Comparison of ENCODE assay signal across 9 mouse cellular contexts in the genomic region with DNA sequence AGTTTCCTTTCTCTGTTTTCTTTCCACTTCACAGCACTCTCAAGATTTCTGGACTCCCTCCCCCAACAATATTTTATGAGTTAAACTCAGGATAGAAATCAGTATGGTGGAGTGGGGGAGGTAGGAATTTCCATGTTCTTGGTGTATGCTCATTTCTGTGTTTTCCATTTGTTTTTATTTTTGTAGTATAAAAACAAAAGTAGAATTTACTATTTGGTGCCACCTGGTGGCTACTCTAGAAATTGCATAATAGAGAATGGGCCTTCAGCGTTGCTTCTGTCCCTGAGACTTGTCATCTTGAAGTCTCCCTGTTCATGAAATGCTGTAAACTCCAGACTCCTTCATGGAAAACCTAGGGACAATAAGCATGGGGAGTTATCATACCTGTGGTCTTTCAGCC. TPM values are rescaled to one million over a fixed set of nuclear protein-coding genes. Genes with fewer than 3 reads are reported as not detected.
A peak's percentile ranks its signal among the peaks of the same experiment; 100 is the strongest.
DNase-seq lines count a peak whose midpoint lies in the region; ATAC-seq and TF ChIP-seq lines count a peak whose summit lies in the region.
"Had no signal": no experiment of that assay in that cellular context is flagged by ENCODE, and none has a peak within 500 bp of the region (broad histone marks: within the 10 kb centered on the region; RNA-seq: fewer than 3 reads in every experiment).

No protein-coding gene starts in this region.

- no peak overlapping the region for H3K9ac ChIP-seq in kidney, embryonic 15.5 days
- no peak overlapping the region for H3K9ac ChIP-seq in CH12.LX (ENCODE audit: insufficient read depth, low read depth)
- H3K9ac ChIP-seq: limb, embryonic 15.5 days; stomach, embryonic 15.5 days had no signal

- TF ChIP-seq RAD21 in CH12.LX (IDR thresholded peaks at IDR 0.05; ENCODE audit: low read depth, low read length): peak; percentile 42

- in situ Hi-C loops in CH12.LX (cut with MboI; ENCODE audit: low pct_ligation_motif_present, low pct_unique_long_range_greater_than_20kb, low sequenced_read_pairs): no loop called here

- TF ChIP-seq CTCF in CH12.LX (conservative IDR thresholded peaks at IDR 0.05 in 1 of 2, IDR thresholded peaks at IDR 0.05 in 1 of 2; ENCODE audit: low read depth in 2 of 2, low read length in 2 of 2): peak in 1 of 2 experiments; percentile 64; a peak in 3 of 4 replicates
- peak; percentile 19; the same call in 1 of the 2 replicates for TF ChIP-seq CTCF in cortical plate, adult 2 months (IDR thresholded peaks at IDR 0.05; ENCODE audit: extremely low read depth, insufficient read depth, low read length)

- H3K27ac ChIP-seq in kidney, embryonic 15.5 days: no peak overlapping the region
- no peak overlapping the region for H3K27ac ChIP-seq in CH12.LX (ENCODE audit: insufficient read depth, low read depth)
- H3K27ac ChIP-seq in cortical plate, adult 2 months (ENCODE audit: insufficient read depth, low read length): no peak overlapping the region
- H3K27ac ChIP-seq: limb, embryonic 15.5 days; stomach, embryonic 15.5 days had no signal

- H3K27me3 ChIP-seq in kidney, embryonic 15.5 days: no peaks in the 10 kb centered on the region
- H3K27me3 ChIP-seq in CH12.LX (replicated peaks): no peaks in the 10 kb centered on the region
- H3K27me3 ChIP-seq: limb, embryonic 15.5 days; stomach, embryonic 15.5 days had no signal

- ATAC-seq in kidney, embryonic 15.5 days (replicated peaks; ENCODE audit: low FRiP score): no peak

- DNase-seq in kidney, postnatal 14 days: peak; percentile 12
- DNase-seq in 3T3-L1 (ENCODE audit: low read depth, low spot score): peak; percentile 57
- DNase-seq in CH12.LX (ENCODE audit: extremely low read depth): peak; percentile 49
- peak; percentile 17 for DNase-seq in lung, postnatal 36 days
- no peak for DNase-seq in urinary bladder, adult 2 months (ENCODE audit: low spot score)

- H3K4me1 ChIP-seq in kidney, embryonic 15.5 days: no peaks in the 10 kb centered on the region
- peaks cover 0 to 5% of the 10 kb centered on the region in 2 experiments; a peak in 1 of 4 replicates for H3K4me1 ChIP-seq in CH12.LX (ENCODE audit: control insufficient read depth in 1 of 2, insufficient read depth in 2 of 2)
- H3K4me1 ChIP-seq in cortical plate, adult 2 months (ENCODE audit: control insufficient read depth, insufficient read depth, low read length): no peaks in the 10 kb centered on the region
- H3K4me1 ChIP-seq: limb, embryonic 15.5 days; stomach, embryonic 15.5 days had no signal

- no peaks in the 10 kb centered on the region for H3K9me3 ChIP-seq in kidney, embryonic 15.5 days (replicated peaks)
- H3K9me3 ChIP-seq in CH12.LX (replicated peaks; ENCODE audit: low read length): no peaks in the 10 kb centered on the region
- H3K9me3 ChIP-seq: limb, embryonic 15.5 days; stomach, embryonic 15.5 days had no signal

- no peaks in the 10 kb centered on the region for H3K36me3 ChIP-seq in kidney, embryonic 15.5 days
- H3K36me3 ChIP-seq in CH12.LX (replicated peaks in 1 of 2; ENCODE audit: control insufficient read depth in 1 of 2, insufficient read depth in 1 of 2, low read length in 1 of 2): no peaks in the 10 kb centered on the region
- H3K36me3 ChIP-seq: limb, embryonic 15.5 days; stomach, embryonic 15.5 days had no signal

- dilution Hi-C loops in CH12.LX (cut with MboI; ENCODE audit: extremely low pct_ligation_motif_present, extremely low pct_unique_long_range_greater_than_20kb, low sequenced_read_pairs): no loop called here

- no peak for TF ChIP-seq POLR2A in CH12.LX (IDR thresholded peaks at IDR 0.05; ENCODE audit: low read depth, low read length)
- no peak for TF ChIP-seq POLR2A in cortical plate, adult 2 months (IDR thresholded peaks at IDR 0.05; ENCODE audit: extremely low read depth, insufficient read depth, low read length)

- 10% methylated on average over 1 of the region's 1 CpGs for WGBS in kidney, embryonic 15.5 days

- H3K79me2 ChIP-seq in CH12.LX (replicated peaks; ENCODE audit: control insufficient read depth, extremely low read depth, insufficient read depth, poor library complexity, severe bottlenecking): no peaks in the 10 kb centered on the region

- no peak for TF ChIP-seq EP300 in CH12.LX (IDR thresholded peaks at IDR 0.05; ENCODE audit: low read length)

- H3K4me2 ChIP-seq in kidney, embryonic 15.5 days: no peak overlapping the region
- H3K4me2 ChIP-seq in CH12.LX (ENCODE audit: insufficient read depth, low read depth, poor library complexity, severe bottlenecking): no peak overlapping the region
- H3K4me2 ChIP-seq: limb, embryonic 15.5 days; stomach, embryonic 15.5 days had no signal

- no peak overlapping the region for H3K4me3 ChIP-seq in kidney, embryonic 15.5 days (replicated peaks)
- H3K4me3 ChIP-seq in CH12.LX (replicated peaks in 1 of 3; ENCODE audit: low read depth in 2 of 3, low read length in 2 of 3, poor library complexity in 1 of 3): no peak overlapping the region
- H3K4me3 ChIP-seq in cortical plate, adult 2 months (ENCODE audit: insufficient read depth, low read length): no peak overlapping the region
- H3K4me3 ChIP-seq: limb, embryonic 15.5 days; stomach, embryonic 15.5 days had no signal

TF ChIP-seq in CH12.LX, 34 proteins besides CTCF, POLR2A, EP300 and RAD21:
- TF ChIP-seq SMC3 (IDR thresholded peaks at IDR 0.05; ENCODE audit: low read depth, low read length) (peak; percentile 60), CHD1 (IDR thresholded peaks at IDR 0.05; ENCODE audit: low read depth, low read length) (no peak)

RNA-seq across cellular contexts. Expression of gene Synpr, which starts 47.7 kb away (rescaled TPM):
- polyA plus RNA-seq in kidney, embryonic 15.5 days (2015; fragmentation: Nextera tagmentation; extraction: Ambion mirVana): 1.3 and 2.0 TPM in 2 replicates
- total RNA-seq in CH12.LX (2012; rRNA removed) (not detected in 2 replicates), CH12.LX (2014; rRNA removed) (not detected in 2 replicates)
- not detected in 2 replicates for polyA plus RNA-seq in CH12.LX (2012; ENCODE audit: insufficient read length, low read depth)
- 73.7 and 88.4 TPM in 2 replicates for polyA plus RNA-seq in cortical plate, adult 2 months (2012; rRNA removed)
- 0.32 and 0.47 TPM in 2 replicates for polyA plus RNA-seq in urinary bladder, adult 2 months (2012; rRNA removed)

Comparison
In these comparisons a context has a peak if more than half of its experiments do, and no peak if none do; other contexts are left out.
1. RNA of gene Synpr, which starts 47.7 kb away (polyA plus RNA-seq): 73.7 to 88.4 TPM in cortical plate, adult 2 months; 1.3 to 2.0 TPM in kidney, embryonic 15.5 days, 0.32 to 0.47 TPM in urinary bladder, adult 2 months and not detected in CH12.LX; every median in the first group is over 10 times any median in the second.